Mouse (Mus musculus) spleen, adult 2 months (tissue): ENCODE data around the gene Add3. TPM values are rescaled to one million over a fixed set of nuclear protein-coding genes. Genes with fewer than 3 reads are reported as not detected.
A peak's percentile ranks its signal among the peaks of the same experiment; 100 is the strongest.

Experiments used
- DNase-seq, 2 experiments: peaks; one replicate each; pipeline versions ENCODE4 v3.0.0 to v3.0.0-alpha.2; 2012 to 2021; ENCODE audit warnings: low spot score in 2 of 2, low read depth in 1 of 2
- H3K27ac ChIP-seq: fragments of 200-500 bp; 2 replicates; pipeline ENCODE4 v1.5.1; 2012; ENCODE audit warnings: low read length, inconsistent platforms; ENCODE audit not compliant: insufficient read depth
- H3K27me3 ChIP-seq: fragments of 200-500 bp; 2 replicates; pipeline ENCODE4 v1.6.1; 2012; ENCODE audit warnings: mild to moderate bottlenecking, moderate library complexity, low read length, inconsistent platforms; ENCODE audit not compliant: control insufficient read depth, insufficient read depth
- H3K36me3 ChIP-seq: fragments of 200-500 bp; 2 replicates; pipeline ENCODE4 v1.6.1; 2012; ENCODE audit warnings: mild to moderate bottlenecking, low read length, inconsistent platforms; ENCODE audit not compliant: control insufficient read depth, insufficient read depth
- H3K4me1 ChIP-seq: fragments of 200-500 bp; 2 replicates; pipeline ENCODE4 v1.6.1; 2011; ENCODE audit warnings: inconsistent platforms; ENCODE audit not compliant: control insufficient read depth, insufficient read depth, insufficient read length
- H3K4me3 ChIP-seq: fragments of 200-500 bp; 2 replicates; pipeline ENCODE4 v1.5.1; 2011; ENCODE audit warnings: mild to moderate bottlenecking, inconsistent platforms; ENCODE audit not compliant: insufficient read depth, insufficient read length; ENCODE audit errors: extremely low read depth
- CTCF ChIP-seq: fragments of 200-500 bp; IDR thresholded peaks from 2 replicates; pipeline ENCODE4 v1.5.1; 2011; ENCODE audit warnings: mild to moderate bottlenecking, inconsistent platforms; ENCODE audit not compliant: insufficient read depth, insufficient read length, insufficient replicate concordance; ENCODE audit errors: extremely low read depth
- POLR2A ChIP-seq: fragments of 200-500 bp; IDR thresholded peaks from 2 replicates; pipeline ENCODE4 v1.6.1; 2011; ENCODE audit warnings: low read depth, low read length, inconsistent platforms
- WGBS: fragments of 180-500 bp; shearing (Covaris S2); methylation state at CpG from one replicate; pipeline ENCODE4 v1.1.7; 2018; 5-methylcytosine and 5-hydroxymethylcytosine counted together
- polyA plus RNA-seq: library from polyadenylated mRNA; depleted of rRNA; stranded (reverse); fragments of >200 nt; gene quantifications from 2 replicates; pipeline ENCODE4 v1.2.3, GENCODE M21; 2012

Add3 gene
- polyA plus RNA-seq, 1 experiment = 40.6 TPM

DNA sequence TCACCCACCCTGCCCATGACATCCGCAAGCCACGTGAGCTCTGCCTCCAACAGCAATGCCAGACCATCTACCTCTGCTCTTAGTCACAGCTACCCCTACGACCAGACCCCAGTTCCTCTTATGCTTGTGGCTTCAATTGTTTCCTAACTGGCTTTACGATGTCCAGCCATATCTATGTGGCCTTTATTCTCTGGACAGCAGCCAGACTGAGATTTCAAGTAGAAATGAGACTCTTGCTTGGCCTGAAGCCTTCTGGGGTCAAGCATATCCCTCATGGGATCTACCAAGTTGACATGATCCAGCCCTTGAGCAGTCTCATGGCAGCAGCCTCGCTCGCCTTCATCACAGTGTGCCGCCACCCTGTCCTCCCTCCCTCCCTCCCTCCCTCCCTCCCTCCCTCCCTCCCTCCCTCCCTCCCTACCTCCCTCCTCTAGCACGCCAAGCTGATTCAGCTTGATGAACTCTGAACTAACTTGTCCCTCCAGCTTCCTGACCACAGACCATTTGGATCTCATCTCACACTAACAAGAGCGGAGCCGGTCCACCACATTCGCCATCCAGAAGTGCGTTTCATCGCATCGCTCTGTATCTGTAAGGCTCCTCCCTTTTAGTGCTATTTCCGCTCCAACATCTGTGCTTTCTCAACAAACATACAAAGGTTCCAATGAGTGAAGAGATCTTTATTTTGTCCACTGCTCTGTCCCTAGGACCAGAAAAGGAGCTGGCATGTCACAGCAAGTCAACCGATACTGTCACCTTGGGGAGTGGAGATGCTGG is 9.7 kb upstream of the Add3 start:
- Histone ChIP-seq H3K27me3 (no peaks in the 10 kb centered on the region), H3K4me1 (peaks cover 6% of the 10 kb centered on the region), H3K36me3 (no peaks in the 10 kb centered on the region), H3K27ac (no peak overlapping the region), H3K4me3 (no peak overlapping the region)
- DNase-seq = no peak
- TF ChIP-seq POLR2A (no peak), CTCF (no peak)
- WGBS = 84% methylated on average over 16 of the region's 16 CpGs

DNA sequence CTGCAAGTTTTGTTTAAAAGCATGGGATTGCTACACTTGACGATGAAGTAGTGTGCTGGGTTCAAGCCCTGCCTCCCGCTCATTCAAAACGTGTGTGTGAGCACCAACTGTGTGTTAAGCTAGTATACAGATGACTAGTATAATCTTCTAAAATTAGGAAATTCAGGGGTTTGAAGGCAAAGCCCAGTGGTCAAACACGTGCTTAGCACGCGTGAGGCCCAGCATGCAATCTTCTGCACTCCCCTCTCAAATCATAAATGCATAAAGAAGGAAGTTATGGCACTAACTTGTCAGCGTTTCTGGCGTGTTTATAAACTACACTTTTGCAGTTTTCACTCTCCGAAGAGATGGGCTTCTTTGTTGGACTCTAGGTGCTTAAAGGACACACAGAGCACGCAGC is 7.8 kb upstream of the Add3 start:
- no peaks in the 10 kb centered on the region for H3K27me3 ChIP-seq
- H3K4me1 ChIP-seq = peaks cover 9% of the 10 kb centered on the region; the same call in 1 of the 2 replicates
- TF ChIP-seq CTCF = no peak
- TF ChIP-seq POLR2A = no peak
- no peak overlapping the region for H3K4me3 ChIP-seq
- WGBS = 87% methylated on average over 10 of the region's 10 CpGs
- H3K36me3 ChIP-seq = no peaks in the 10 kb centered on the region
- H3K27ac ChIP-seq = no peak overlapping the region
- no peak for DNase-seq

GRCm38 (mm10) chr19:53136336-53137090 is 3.7 kb upstream of the Add3 start:
- no peak for TF ChIP-seq POLR2A
- TF ChIP-seq CTCF = no peak
- WGBS = 92% methylated on average over 13 of the region's 13 CpGs

DNA sequence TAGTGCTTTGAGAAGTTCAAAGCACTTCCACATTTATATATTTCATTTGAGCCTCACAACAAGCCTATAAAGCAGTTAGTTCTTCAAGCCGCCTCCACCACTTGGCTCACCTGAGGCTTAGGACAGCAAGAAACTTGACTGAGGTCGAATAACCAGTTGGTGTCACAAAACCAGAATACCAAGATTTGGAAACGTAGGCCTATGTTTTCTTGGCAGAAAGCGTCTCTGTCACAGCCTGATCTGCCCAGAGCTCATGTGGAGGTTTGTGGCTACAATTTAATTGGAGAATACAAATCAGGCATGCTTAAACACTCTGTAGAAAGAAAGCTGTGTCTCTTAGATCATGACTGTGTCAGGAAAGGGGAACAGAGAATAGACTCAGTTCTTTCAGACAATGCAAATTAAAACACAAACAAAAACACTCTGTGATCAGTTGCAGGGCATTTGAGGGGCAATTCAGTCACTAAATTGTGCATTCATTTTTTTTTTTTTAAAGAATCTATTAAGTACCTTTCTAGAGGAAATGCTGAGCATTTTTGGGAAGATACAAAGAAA is 3.0 kb upstream of the Add3 start:
- H3K4me3 ChIP-seq = no peak overlapping the region
- H3K27ac ChIP-seq = no peak overlapping the region
- no peak for TF ChIP-seq POLR2A
- no peak for TF ChIP-seq CTCF
- H3K27me3 ChIP-seq = no peaks in the 10 kb centered on the region
- no peak for DNase-seq
- no peaks in the 10 kb centered on the region for H3K36me3 ChIP-seq
- WGBS = 74% methylated on average over 4 of the region's 4 CpGs
- H3K4me1 ChIP-seq = peaks cover 3% of the 10 kb centered on the region; the same call in 1 of the 2 replicates

More at GRCm38 (mm10) chr19:53136336-53137090, 3.7 kb upstream of the Add3 start:
- Histone ChIP-seq H3K4me3 (no peak overlapping the region), H3K27me3 (no peaks in the 10 kb centered on the region), H3K36me3 (no peaks in the 10 kb centered on the region), H3K27ac (no peak overlapping the region), H3K4me1 (peaks cover 3% of the 10 kb centered on the region; the same call in 1 of the 2 replicates)
- no peak for DNase-seq

DNA sequence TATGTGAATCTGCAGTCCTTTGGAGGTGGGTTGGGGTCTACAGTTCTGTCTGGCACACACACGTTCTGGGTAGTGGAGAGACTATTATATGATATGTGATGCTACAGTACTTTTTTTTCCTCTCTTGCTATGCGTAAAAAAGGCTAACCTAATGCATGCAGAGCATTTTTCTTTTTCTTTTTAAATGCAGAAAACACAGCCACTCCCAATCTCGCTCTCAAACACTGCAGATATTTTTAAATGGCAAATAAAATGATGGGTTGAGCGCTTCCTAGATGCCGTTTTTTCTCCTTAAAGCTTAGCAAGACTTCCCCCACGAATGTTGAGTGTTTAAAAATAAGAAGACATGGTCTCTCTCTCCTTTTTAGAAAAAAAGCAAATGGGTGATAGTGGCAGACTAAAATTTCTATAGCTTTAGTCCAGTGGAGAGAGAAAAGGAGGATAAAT is 584 bp downstream of the Add3 start:
- H3K36me3 ChIP-seq = no peaks in the 10 kb centered on the region
- peak overlapping the region; percentile 69 for H3K4me3 ChIP-seq
- WGBS = 1% methylated on average over 6 of the region's 6 CpGs
- no peak for TF ChIP-seq CTCF
- TF ChIP-seq POLR2A = no peak
- peak overlapping the region; percentile 93 for H3K27ac ChIP-seq
- H3K4me1 ChIP-seq = peaks cover 3% of the 10 kb centered on the region; the same call in 1 of the 2 replicates
- no peaks in the 10 kb centered on the region for H3K27me3 ChIP-seq
- no peak for DNase-seq

DNA sequence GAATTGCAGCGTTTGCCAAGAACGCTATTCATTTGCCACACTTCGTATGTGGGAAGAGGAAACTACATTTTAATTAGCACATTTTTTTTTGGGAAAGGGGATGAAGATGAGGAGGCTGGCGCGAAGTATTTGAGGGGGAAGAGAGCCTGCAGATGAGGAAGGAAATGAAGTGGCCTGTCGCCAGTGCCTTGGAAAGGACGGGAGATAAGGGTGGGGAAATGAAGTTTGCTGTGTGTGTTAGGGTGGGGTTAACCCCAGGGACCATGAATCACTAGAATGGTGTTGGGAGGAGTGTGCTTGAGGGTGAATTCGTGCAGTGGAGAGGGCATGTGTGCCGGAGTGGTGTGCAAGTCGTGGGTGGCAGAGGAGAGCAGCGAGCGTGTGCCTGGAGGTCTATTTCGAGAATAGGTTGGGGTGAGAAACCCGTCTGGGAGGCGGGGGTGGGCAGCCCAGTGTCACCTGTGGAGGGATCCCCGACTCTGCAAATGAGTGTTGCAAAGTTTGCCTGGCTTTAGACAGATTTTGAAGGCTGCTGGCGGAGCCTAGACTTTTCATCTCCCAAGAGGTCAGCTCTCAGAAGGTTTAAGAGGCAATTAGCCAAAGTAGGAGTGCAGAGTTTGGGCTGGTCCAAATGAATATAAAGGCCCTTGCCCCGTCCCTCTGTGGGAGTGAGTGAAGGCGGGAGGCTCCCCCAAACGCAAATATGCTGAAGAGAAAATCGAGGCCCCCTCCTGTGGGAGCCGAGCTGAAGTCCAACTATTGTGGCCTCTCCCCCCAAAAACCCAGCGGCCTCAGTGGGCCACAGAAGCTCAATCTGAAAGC is 1.2 kb downstream of the Add3 start:
- Histone ChIP-seq H3K27me3 (no peaks in the 10 kb centered on the region), H3K27ac (peak overlapping the region; percentile 93), H3K36me3 (no peaks in the 10 kb centered on the region), H3K4me3 (peak overlapping the region; percentile 69), H3K4me1 (peaks cover 3% of the 10 kb centered on the region; the same call in 1 of the 2 replicates)
- DNase-seq = peak in 1 of 2 experiments; percentile 52
- no peak for TF ChIP-seq POLR2A
- no peak for TF ChIP-seq CTCF
- WGBS = under 1% methylated on average over 23 of the region's 23 CpGs
